Mouse (Mus musculus): Measurements from ENCODE around the gene Eef1a1. TPM values are rescaled to one million over a fixed set of nuclear protein-coding genes. Genes with fewer than 3 reads are reported as not detected.
"Not testable (repeated sequence)": the region's sequence is repeated elsewhere in the genome, so short reads cannot be mapped to it uniquely, and the experiment has no call there.

The Eef1a1 gene
- total RNA-seq (2022), result 1,000 to 10,000 TPM; 5,975 to 6,274 (median 6,040) TPM

DNA sequence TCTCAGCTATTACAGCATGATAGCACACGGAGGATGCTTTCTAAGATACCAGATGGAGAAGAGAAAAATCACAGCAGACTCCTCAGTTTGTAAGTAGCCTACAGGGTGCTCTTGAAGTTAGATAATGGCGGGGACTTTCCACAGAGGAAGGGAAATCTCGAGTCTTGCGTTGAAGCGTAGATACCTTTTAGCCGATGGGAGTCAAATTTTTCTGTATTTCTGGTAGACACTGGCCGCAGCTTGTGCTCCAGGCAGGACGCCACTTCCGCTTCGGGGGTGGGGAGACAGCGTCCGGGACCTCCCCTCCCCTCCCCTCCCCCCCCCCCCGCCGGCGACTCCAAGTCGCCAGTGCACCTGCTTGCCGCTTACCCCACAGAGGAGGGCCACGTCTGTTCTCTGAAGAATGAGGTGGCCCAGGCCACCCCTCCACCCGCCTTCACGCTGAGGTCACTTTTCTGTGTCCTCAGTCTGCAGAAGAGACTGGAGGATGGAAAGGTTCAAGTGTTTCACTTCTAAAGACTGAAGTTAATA lies at the start of gene Eef1a1:
Gene Eef1a1 (minus strand): TSS at position 262 of the 531 bp plus-strand sequence.
- peak; percentile 41 for DNase-seq

DNA sequence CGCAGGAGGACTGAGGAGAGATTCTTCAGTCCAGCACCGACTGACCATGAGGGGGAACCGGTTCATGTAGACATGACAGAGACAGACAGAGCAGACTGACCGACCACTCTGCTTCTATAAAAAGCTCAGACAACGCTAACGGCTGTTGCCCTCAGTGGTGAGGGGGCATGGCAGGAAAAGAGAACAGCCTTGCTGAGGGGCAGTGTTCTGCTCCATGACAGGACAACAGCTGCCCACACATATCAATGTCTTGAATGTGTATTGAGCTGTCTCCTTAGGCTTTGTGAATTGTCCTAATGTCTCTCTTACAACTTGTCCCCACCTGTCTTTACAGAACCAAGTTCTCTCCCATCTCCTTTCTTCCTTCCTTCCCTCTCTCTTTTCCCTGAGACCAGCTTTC lies 49.5 kb upstream of the Eef1a1 start:
- no peak for DNase-seq

DNA sequence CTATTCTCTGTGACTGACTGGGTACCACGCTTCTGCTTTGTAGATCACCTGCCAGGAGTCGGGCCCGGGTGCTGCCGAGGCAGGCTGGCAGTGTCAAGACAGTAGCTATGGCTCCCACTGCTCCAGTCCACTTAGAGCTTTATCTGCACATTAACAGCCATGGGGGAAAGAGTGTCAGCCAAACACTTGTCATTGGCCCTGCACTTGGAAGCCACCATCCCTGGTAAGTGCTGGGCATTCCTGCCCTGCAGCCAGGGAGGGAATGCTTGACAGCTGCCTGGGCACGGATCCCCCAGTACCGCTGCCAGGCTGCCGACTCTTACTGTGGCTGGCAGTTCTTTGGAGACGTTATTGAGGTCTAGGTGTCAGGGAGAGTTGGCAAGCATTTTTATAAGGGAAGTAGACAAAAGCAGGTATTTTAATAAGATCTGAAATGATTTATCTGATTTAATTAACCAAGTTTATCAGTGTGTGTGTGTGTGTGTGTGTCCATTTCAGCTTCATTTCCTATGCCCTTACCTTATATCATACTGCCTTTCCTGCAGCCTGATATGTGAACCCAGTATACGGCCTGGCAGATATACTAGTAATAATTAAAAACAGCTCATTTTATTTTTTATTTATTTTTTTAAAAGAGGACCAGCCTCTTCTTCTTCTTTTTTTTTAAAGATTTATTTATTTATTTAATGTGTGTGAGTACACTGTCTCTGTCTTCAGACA lies 48.4 kb upstream of the Eef1a1 start:
- no peak for DNase-seq

- no peak for DNase-seq
Measured at GRCm38 (mm10) chr9:78534606-78535005, 45.7 kb upstream of the Eef1a1 start.

GRCm38 (mm10) chr9:78533296-78533935 lies 44.5 kb upstream of the Eef1a1 start:
- DNase-seq, result no peak

- no peak for DNase-seq
Measured at GRCm38 (mm10) chr9:78532341-78532819, 43.4 kb upstream of the Eef1a1 start.

DNA sequence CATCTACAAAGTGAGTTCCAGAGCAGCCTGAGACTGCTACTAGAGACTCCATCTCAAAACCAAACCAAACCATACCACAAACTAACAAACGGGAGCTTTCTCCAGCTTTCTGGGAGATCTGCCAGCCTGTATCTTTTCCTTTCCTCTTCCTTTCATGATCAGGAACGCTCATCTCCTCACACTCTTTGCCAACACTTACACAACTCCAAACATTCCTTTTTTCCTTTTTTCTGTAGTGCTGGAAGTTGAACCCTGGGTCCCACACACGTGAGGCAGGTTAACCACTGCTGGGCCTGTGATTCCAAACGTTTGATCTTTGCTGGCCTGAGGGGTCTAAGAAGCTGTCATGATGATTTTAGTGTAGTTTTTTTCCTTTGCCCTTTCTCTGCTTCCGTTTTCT lies 42.9 kb upstream of the Eef1a1 start:
- no peak for DNase-seq

- DNase-seq, result peak; percentile 71
Measured at GRCm38 (mm10) chr9:78527767-78528381, 38.9 kb upstream of the Eef1a1 start.

- DNase-seq, result peak; percentile 86
Measured at GRCm38 (mm10) chr9:78527301-78527761, 38.4 kb upstream of the Eef1a1 start.

DNA sequence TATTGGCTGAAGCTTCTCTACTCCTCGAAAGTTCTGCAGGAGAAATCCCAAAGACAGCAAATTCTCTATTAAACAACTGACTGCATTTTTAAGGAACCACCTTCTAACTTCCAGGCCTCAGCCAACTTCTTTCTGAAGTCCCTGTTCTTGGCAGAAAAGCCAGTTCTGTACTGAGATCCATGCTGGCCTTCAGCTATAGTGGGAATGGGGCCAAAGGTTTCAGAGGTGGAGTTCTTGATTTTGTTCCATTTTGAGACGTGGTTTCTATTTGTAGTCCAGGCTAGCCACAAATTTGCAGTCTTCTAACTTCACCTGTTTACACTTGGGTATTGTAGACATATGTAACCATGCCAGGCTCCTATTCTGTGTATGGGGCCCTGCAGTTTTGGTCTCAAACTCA lies 37.3 kb upstream of the Eef1a1 start:
- DNase-seq, result no peak

DNA sequence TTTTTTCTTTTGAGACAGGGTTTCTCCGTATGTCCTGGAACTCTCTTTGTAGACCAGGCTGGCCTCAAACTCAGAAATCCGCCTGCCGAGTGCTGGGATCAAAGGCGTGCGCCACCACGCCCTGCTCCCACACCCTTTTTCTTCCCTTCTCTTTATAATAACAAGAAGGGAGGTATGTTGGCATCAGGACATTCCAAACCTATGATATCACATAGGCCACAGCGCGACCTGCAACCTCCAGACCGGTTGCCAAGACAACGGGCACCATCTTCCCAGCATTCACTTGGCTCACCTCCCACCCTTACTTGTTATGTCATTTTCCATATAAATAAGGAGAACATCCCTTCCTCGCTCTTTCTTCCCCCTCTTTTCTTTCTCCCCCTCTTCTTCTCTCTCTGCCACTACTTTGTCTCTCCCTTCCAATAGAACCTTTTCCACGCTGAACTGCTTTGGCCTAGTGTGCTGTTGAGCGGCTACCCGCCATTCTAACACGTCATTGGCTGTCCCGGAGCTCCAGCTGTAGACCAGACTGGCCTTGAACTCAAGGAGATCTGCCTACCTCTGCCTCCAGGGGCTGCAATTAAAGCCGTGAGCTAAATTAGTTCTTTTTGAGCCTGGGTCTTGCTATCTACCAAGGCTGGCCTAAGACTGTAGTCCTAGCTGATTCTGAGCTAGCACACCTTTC lies 36.6 kb upstream of the Eef1a1 start:
- DNase-seq, result no peak

DNA sequence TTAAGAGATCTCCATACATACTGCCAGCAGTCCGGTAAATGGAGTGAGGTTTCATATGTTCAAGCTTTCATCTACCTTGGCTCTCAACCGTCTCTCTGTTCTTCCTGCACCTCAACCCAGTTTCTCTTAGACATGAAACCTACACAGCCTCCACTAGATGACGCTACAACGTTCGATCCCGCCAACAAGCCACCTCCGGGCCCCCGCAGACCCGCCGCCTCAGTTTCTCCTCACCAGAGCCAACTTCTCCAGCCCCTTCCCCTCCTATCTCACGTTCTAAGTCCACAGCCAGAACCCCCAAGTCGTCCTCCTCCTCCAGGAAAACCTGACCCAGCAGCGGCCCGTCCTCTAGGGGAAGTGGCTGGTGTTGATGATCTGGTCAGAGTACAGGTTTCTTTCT lies 32.7 kb upstream of the Eef1a1 start:
- DNase-seq, result no peak

GRCm38 (mm10) chr9:78520780-78521601 lies 32.0 kb upstream of the Eef1a1 start:
- peak; percentile 55 for DNase-seq

GRCm38 (mm10) chr9:78520127-78520779 lies 31.3 kb upstream of the Eef1a1 start:
- no peak for DNase-seq

DNA sequence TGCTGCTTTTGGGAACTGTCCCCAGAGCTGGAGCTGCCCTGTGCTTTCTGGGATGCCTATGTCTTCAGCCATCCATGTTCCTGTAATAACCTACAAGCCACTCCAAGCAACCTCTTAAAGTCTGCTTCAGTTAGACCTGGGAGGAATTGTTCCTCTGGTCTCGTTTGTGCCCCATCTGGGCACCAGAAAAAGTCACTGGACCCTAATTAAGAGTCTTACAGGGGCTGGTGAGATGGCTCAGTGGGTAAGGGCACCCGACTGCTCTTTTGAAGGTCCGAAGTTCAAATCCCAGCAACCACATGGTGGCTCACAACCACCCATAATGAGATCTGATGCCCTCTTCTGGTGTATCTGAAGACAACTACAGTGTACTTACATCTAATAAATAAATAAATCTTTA lies 28.3 kb upstream of the Eef1a1 start:
- not testable (repeated sequence) for DNase-seq

- no peak for DNase-seq
Measured at GRCm38 (mm10) chr9:78516125-78516524, 27.2 kb upstream of the Eef1a1 start.

DNA sequence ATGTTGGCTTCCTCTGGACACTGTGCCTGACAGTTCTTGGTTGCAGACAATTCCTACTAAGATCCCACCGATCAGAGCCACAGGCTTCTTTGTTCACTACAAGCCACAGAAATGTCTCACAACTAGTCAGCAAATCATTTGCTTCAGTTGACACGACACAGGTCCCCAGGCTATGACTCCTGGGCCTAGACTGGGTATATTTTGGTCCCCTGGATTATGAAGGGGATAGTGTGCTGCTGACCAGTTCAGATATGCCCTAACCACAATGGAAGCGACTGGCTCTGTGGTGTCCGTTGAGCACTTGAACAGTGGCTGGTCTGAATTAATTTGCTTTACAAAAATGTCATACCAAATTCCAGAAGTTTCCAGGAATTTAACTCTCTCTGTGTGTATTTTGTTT lies 25.7 kb upstream of the Eef1a1 start:
- DNase-seq, result no peak

DNA sequence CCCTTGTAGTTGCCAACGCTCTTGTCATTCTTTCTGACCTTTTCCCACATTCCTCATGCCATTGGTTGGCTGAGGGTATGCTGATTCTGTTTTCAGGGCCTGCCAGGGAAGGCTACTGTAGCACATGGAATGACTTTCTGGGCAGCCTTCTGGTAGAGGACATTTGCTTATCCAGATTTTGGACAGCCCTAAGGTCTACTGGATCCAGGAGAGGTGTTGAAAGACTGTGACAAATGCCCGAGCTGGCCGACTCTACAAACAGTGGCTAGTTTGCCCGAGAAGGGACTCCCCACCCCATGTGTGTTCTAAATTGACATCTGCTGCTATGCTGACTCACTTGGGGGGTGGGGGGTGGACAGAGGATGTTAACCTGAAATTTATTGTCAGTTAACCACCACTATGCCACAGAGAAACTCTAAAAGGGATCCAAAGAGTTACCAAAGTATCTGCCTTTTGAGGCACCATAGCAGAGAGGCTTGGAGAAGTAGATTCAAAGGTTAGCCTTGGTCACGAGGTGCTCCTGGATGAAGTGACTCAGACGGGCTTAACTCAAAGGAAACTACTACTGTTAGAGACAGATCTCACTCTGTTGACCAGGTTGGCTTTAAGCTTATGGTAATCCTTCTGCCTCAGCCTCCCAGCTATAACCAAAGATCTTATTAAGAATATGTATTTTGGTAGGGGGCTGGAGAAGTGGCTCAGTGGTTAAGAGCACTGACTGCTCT lies 25.0 kb upstream of the Eef1a1 start:
- DNase-seq, result peak; percentile 42

DNA sequence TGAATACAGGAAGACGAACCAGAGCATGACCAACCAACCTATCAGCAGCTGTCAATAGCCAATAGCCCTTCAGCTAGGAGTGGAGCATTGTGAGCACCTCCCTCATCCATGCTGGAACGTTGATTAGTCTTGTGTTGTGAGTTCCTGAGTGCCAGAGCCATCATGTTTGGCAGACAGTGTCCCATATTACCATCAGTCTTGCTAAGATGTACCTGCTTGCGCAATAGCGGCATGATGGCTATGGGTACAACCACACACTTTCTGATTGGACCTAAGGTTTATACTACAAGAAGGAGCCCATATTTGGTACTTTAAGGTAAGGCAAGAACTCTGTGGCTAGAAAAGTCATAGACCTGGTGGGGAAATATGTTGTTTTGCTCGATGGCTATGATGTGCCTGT lies 22.8 kb upstream of the Eef1a1 start:
- no peak for DNase-seq

DNA sequence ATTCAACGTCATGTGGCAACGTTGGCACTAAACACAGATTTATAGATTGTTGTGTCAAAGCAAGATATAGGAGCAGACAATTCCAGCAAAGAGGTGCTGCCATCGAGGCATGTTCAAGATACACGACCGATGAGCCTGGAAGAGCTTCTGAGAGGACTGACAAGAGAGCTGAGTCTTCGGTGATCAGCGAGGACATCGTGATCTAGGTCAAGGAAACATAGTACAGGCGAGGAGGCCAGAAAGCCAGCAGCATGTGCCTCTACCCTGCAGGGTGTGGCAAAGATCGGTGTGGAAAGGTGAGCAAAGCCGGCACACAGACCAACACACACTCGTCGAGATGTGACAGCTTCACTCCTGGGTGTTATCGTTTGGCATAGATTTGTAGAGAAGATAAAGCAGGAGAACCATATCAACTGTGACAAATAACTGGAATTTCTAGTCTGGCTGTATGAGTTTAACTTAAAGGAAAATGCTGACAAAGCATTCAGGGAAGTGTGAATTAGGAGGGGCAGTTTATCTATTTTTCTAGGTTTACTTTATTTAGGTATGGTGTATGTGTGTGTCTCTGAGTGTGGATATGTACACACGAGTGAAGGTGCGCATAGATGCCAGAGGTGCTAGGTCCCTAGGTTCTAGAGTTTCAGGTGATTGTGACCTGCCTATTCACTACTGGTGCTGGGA lies 19.3 kb upstream of the Eef1a1 start:
- peak; percentile 51 for DNase-seq
